Mouse (Mus musculus): ENCODE data around the gene Bmp8a.
"Not testable (repeated sequence)": the region's sequence is repeated elsewhere in the genome, so short reads cannot be mapped to it uniquely, and the experiment has no call there.

Gene Bmp8a

DNA sequence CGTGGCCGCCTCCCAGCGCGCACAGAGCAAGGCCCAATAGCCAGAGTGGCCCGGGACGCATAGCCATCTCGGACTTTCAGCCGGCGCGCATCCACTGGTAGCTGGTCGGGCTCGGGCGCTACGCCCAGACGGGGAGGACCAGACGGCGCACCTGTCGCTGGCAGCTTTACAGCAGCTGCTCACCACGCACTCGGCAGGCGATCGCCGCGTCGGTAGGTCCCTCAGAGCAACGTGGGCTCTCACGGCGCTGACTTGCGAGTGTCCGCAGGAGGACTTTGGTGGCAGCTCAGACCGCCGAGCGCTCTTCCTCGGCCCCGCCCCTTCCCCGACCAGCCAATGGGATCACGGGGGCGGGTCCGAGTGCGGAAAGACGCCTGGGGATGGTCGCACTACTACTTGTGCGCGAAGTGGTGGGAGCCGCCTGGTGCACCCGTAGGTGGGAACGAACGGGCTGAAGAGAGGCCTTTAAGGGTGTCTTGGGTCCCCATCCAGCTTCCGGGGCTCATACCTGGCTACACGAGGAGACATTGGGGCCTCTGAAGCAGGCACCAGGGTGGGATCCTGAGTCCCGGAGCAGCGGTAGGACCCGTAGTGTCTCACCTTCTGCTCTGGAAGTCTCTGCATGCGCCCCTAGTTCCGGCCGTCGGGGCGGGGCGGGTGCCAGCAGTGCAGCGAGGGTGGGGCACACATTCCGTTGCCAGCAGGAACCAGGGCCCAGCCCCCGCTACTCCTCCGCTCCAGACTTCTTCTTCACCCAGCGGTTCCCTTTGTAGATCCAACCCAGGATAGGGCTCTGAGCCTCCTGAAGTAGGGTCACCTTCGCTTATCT, at the start of gene Bmp8a:
Gene Bmp8a, minus strand, starts transcription at position 611 of the 829 bp plus-strand sequence.
- peak; percentile 54 for DNase-seq (ENCODE audit: low read depth)

DNA sequence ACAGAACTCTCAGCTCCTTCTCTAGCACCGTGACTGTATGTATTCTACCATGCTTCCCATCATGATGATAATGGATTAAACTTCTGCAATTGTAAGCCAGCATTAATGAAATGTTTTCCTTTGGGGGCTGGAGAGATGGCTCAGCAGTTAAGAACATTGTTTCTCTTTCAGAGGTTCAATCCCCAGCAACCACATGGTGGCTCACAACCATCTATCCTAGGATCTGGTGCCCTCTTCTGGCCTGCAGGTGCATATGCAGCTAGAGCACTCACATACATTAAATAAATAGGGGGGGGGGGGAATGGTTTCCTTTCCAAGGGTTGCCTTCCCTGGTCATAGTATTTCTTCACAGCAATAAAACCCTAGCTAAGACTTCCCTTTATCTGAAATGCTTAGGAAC, 49.1 kb upstream of the Bmp8a start:
- DNase-seq (ENCODE audit: low read depth) = peak; percentile 35

DNA sequence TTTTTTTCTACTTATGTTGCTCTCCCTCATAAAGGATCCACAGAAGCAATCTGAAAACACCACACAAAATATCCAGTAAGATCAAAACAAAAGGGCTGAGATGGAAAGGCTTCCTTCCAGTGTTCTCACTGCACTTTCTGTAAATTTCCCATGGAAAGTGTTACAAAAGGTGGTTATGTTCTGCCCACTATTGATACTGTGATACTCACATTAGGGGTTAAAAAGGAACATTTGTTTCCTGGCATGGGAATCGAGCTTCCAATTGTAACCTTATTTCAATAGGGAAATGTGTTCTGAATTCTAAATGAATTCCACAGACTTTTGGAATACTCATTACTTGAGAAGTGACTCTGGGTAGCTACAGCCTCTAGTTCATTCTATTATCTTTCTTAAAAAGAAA, 42.0 kb upstream of the Bmp8a start:
- DNase-seq (ENCODE audit: low read depth) = no peak

DNA sequence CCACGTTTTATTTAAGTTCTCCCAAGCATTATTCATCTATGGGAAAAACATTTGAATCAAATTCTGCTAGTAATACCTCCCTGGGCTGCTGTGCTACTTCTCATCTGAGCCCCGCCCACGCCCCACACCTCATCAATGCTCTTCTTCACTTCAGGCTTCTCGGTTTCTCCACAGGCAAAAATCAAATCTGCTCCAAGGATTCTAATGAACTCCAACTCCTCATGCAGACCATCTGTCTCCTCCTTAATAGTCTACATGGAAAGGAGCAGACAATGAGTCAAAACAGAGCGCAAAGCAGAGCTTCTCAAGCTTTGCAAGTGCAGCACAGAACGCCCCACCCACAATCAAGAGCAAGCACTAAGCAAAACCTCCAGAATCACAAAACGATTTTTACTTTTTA, 40.1 kb upstream of the Bmp8a start:
- no peak for DNase-seq (ENCODE audit: low read depth)

DNA sequence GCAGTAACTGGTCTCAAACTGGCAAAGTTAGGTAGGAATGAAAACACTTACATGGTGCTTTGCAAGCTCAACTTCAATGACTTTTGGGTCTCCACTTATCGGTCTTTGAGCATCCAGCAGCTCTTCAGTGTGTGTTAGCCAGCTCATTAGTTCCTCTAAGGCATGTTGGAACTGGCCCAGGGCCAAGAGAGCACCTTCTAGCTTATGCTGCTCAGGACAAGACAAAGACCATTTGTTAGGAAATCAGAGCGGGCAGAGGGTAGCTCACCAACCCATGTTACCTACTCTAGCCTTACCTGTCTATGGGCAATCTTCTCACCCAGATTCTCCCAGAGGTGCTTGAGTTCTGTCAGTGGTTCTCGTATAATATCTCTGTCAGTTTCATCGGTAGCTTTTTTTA, 39.0 kb upstream of the Bmp8a start:
- no peak for DNase-seq (ENCODE audit: low read depth)

DNA sequence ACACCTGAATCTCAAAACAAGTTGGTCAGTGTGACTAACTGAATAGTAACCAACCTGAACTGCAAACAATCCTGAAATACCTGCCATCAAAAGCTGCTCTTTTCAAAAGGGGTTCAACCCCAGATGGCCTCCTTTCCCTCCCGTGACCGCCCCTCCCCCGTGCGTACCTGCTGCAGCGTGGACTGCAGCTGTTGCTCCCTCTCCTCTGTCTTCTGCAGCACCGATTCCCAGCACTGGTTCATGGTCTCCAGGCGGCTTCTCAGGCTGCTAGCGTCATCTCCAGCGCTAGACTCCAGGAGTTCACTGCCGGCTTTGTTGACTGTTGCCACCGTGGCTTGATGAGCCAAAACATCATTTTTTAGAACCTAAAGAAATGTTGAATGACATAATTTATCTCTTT, 38.5 kb upstream of the Bmp8a start:
- no peak for DNase-seq (ENCODE audit: low read depth)

DNA sequence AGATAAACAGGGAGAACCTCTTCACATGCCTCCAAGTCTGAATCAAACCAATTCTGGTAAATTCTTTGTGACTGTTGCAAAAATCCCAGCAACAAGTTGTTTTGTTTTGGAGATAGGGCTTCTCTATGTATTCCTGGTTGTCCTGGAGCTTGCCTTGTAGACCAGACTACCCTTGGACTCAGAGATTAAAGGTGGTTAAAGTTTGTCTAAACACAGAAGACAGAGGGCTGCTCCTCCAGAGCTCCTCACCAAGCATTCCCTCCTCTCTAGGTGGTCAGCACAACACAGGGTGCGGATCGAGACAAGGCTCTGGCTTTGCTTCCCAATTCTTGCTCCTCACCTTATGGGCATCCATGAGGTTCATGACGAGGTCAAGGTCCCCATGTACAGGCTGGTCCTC, 33.0 kb upstream of the Bmp8a start:
- no peak for DNase-seq (ENCODE audit: low read depth)

DNA sequence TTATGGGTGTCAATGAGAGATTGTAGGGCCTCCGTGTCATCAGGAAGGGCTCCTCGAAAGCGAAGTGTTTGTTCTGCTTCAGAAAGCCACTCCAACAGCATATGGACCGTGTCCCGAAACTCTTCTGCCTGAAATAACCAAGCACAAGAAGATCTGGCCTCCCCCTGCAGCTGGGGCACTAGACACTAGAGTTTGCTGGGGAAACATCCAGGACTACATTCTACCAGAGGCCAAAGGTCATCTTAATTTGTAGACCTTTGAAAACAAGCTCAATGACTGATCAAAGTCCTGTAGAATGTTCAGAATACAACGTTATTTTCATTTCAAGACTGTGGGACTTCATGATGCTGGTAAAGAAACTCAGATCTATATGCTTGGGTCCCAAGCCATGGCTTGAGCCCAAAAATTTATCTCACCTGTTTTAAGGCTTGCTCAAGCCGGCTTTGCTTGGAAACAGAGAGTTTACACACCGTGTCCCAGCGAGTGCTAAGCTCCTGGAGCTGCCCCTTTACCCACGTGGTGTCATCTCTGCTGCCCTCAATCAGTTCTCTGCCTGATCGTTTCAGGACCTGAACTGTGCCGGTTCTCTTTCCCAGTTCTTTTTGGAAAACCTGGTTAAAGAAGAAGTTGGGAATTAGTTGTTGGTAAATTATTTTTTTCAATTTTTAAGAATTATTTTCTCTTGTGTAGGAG, 31.4 kb upstream of the Bmp8a start:
- no peak for DNase-seq (ENCODE audit: low read depth)

DNA sequence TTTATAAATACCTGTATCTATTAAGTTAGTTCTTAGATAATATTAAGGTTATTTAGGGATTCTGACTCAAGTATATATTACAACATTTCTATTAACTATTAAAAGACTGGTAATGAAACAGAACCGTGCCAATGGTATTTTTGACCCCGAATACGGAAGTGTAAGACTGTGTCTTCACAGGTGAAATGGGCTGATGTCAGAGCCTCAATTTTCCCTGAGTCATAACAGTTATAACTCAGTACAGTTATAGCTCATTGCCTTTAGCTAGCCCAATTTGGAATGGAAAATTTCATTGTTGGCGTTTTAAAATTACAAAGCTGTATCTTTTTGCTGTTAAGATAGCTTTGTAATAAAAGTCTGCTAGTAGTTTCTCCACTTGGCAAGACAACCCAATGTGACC, 20.5 kb upstream of the Bmp8a start:
- DNase-seq (ENCODE audit: low read depth) = no peak

DNA sequence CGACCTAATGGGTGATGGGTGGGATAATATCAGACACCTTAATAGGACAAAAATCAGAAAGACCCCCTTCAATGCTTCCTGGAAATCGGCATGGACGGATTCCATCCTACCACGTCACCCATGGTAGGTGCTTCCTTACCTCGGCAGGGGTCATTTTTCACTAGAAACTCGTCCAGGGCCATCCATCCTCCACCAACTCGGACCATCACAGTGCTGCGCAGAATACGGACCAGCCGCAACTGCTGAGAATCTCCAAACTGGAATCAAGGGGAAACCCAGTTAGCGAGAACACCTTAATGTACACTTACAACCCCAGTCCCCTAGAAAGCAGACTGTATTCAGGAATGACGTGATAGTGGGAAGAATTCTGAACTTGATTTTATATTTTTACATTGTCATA, 17.7 kb upstream of the Bmp8a start:
- DNase-seq (ENCODE audit: low read depth) = no peak

DNA sequence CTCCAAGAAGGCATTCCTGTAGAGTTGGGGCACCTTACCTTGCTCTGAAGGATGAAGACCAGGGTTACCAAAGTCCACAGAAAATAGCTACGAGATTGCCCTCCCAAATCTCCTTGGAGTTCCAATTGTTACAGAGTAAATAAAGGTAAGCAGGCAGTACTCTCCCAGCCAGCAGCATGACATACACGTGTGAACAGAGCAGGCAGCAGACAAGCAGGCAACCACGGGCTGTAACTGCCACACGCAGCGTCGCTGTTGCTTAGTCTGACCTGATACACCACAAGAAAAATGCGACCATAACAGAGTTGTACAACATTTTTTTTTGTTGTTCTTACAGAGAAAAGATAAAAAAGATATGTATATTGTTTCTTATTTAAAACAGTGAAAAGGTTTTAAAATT, 15.6 kb upstream of the Bmp8a start:
- no peak for DNase-seq (ENCODE audit: low read depth)

DNA sequence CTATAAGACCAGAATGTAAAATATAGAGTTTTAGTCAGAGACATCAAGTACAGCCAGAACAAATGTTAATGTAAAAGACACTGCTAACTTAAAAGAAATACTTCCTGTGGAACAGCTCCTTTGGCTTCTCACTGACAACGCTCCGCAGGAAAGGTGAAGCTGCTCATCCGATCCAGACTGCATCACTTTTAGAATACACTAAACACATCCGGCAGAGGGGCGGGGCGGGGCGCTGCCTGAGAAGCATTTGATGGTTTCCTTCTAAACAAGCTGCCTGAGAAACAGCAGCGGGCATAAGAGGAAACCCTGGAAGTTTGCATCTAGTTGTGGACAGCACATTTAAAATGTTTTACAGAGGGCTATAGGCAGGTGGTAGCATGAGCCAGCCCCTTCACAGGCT, 12.9 kb upstream of the Bmp8a start:
- no peak for DNase-seq (ENCODE audit: low read depth)

DNA sequence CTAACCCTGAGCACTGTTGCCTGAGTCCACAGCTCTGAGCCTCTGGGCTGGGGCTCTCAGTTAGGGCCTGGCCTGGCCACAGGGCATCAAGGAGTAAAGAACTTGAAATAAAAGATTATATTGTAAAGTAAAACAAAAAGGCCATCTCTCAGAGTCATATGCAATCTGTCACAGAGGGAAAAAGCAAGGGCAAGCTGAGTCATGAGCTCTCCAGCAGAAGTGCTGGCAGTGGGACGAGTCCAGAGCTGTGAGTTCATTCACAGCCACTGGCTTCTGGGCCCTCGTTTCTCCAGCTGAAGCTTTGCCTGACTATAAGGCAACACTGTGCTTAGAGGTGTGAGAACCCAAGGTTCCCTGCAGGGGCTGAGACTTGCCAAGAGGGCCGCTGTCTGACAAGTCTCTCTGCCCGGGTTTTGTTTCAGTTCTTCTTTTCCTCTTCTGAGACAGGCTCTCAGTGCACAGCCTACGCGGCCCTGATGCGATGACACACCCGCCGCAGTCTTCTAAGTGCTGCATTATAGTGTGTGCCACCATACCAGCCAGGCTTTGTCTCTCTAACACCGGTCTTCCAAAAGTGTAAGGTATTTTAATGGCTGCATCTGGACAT, 10.3 kb upstream of the Bmp8a start:
- no peak for DNase-seq (ENCODE audit: low read depth)

DNA sequence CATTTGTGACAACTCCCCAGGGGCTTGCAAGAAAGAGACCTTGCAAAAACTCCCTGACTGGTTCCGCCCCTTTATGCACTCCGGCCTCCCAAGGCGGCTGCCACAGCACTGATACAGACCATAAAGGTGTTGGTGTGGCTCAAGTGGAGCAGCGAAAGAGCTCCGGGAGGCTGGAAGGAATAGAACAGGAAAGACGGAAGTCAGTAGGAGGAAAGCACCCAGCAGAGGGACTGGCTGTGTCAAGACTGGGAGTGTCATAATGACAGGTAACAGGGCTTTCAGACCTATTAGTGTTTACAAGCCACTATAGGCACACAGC, 378 bp upstream of the Bmp8a start:
- no peak for DNase-seq (ENCODE audit: low read depth)

DNA sequence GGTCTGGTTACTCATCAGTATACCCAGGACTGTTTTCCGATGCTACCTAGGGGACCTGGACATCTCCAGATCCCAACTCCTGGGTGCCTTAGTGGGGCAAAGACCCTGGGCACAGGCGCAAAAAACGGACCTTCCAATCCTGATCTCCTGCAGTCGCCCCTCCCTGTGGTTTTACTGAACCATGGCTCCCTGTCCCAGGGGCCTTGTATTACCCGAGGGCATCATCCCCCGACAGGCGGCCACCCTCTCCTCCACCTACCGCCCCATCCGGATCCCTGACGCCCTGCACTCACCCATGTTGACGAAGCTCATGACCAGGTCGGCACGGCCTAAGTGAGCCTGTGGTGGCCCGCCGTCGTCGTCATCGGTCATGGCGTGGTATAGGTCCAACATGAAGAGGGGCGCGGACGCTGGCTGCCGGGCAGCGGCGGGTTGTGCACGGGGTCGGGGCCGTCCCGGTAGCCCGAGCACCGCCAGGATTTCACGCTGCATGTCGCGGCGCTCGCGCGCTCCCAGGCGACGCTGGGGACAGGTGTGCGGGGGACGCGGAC, 886 bp downstream of the Bmp8a start:
- no peak for DNase-seq (ENCODE audit: low read depth)

DNA sequence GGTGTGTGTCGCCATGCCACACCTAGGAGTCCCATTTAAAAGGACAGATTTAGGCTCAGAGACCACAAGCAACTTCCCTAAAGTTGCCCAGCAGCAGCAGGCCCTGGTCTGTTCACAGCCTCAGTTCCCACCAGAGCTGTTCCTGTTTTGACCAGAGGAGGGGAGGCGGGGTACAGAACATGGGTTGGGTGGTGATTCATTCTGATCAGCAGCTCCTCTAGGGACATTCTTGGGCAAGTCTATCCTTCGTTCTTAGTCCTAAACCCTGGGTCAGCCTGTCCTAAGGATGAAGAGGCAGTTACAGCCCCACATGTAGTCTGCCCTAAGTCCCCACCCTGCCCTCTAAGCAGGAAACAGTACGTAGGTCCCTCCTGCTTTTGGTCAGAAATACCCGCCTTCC, 2.8 kb downstream of the Bmp8a start:
- DNase-seq (ENCODE audit: low read depth) = no peak

DNA sequence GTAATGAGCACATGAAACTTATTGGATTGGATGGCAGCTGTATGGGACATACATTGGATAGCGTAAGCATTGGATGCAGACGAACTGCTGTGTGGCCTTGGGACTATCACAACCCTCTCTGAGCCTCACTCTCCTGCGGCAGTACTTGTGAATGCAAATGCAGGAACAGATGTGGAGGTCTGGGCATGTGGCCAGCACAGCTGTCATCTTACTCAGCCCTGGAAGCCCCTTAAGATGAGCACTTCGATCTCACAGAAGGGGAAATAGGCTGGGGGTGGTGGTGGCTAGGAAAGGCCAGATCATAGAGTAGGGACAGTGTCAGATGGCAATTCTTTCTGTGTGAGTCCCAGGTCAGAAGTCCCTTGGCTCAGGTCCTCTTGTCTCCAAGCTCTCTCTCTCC, 5.4 kb downstream of the Bmp8a start:
- no peak for DNase-seq (ENCODE audit: low read depth)

DNA sequence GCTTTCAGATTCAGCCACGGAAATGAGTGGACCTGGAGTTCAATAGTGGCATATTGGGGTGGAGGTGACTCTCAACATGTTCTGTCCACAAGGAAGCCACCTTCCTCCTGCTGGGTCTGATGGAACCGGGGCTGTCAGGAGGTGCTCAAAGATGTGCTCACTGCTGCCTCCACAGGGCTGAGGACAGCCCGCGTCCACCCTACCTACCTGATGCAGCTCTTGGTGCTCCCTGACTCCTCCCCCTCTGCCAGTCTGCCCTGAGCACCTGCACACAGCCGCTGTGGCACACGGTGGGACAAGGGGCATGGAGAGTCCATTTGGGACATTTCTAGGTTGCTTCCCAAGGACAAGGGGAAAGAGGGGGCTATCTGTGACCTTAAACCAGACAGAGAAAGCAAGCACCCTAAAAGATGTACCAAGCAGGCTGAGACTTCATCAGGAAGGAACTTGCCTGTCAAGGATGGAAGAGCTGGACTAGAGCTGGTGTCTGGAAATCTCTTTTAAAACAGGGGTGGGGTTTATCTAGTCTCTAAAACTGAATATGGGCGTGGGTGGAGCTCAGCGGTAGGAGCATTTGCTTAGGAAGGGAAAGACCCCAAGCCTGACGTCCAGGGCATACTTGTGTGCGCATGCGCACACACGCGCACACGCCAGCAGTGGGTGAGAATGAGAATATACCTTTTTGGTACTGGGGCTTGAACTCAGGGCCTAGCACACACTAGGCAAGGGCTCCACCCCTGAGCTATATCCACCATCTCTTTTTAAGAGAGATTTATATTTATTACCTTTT, 7.1 kb downstream of the Bmp8a start:
- no peak for DNase-seq (ENCODE audit: low read depth)

DNA sequence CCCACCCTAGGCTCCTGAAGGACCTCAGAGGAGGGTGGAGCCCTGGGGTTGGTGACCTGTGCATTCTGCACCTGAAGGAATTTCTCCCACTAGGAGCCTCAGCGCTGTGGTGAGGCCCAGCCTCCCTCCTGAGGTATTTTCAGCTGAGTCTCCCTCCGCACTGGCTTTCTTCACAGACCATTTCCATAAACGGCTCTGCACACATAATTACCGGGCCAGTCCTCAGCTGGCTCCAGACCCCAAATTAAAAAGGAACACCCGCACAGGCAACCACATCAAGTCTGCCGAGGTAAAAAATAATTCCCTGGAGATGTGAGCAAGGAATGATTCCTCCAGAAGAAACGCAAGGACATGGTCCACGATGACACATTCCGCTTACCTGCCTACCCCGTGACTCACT, 7.8 kb downstream of the Bmp8a start:
- not testable (repeated sequence) for DNase-seq (ENCODE audit: low read depth)

DNA sequence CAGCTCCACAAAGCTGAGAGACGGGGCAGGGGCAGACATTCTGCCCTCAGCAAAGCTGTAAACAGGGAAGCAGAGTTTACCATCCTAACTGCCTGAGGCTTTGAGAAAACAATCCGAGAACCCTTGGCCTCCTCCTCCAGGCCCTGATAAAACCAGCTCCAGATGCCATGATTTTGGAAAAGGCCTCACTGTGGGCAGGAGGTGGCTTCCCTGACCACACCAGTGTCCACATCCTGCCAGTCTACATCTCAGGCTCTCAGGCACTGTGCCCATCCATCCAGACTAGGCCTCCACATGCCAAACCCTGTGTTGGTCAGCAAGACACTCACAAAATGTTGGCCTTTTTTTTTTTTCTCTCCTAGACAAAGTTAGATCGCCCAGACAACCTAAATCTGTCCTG, 8.9 kb downstream of the Bmp8a start:
- DNase-seq (ENCODE audit: low read depth) = no peak

DNA sequence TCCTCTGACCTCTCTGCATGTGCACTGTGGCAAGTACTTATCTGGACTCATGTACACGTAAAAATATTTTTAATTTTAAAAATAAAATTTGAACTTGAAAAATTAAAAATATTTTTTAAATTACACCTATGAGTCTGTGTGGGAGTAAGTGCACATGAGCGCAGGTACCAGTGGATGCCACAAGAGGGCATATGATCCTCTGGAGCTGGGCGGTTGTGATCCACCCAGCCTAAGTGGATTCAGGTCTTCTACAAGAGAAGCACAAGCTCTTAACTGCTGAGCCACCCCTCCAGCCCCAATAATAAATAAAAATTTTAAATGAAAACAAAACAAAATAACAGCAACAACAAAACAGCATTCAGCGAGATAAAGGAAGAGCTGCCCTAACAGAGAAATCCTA, 9.9 kb downstream of the Bmp8a start:
- no peak for DNase-seq (ENCODE audit: low read depth)

DNA sequence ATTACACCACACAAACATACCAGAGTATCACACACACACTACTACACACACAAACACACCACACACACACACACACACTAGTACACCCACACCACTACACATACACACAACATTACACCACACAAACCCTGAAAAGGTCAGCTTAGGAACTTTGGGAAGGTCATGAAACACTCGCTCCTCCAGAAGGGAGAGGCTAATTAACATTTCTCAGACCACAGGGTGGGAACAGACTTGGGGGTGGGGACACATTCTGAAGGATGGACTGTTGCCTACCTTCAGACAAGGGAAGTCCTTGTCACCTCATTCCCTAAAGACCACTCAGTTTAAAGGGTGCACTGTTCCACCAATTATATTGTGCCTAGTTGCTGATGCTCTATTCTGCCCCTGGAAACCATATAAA, 11.1 kb downstream of the Bmp8a start:
- DNase-seq (ENCODE audit: low read depth) = not testable (repeated sequence)

Data from c-Kit-positive CD71-positive TER-119-negative erythroid progenitor cells, embryonic 14.5 days (primary cell).